Mouse (Mus musculus): ENCODE measurements around the gene Spic.
"Not testable (repeated sequence)": the region's sequence is repeated elsewhere in the genome, so short reads cannot be mapped to it uniquely, and the experiment has no call there.

Gene Spic

GRCm38 (mm10) chr10:88684925-88685324 is at the start of gene Spic:
Gene Spic (minus strand): TSS chr10:88685015.
- no peak for DNase-seq

GRCm38 (mm10) chr10:88732309-88732622 is 47.5 kb upstream of the Spic start:
- no peak for DNase-seq

DNA sequence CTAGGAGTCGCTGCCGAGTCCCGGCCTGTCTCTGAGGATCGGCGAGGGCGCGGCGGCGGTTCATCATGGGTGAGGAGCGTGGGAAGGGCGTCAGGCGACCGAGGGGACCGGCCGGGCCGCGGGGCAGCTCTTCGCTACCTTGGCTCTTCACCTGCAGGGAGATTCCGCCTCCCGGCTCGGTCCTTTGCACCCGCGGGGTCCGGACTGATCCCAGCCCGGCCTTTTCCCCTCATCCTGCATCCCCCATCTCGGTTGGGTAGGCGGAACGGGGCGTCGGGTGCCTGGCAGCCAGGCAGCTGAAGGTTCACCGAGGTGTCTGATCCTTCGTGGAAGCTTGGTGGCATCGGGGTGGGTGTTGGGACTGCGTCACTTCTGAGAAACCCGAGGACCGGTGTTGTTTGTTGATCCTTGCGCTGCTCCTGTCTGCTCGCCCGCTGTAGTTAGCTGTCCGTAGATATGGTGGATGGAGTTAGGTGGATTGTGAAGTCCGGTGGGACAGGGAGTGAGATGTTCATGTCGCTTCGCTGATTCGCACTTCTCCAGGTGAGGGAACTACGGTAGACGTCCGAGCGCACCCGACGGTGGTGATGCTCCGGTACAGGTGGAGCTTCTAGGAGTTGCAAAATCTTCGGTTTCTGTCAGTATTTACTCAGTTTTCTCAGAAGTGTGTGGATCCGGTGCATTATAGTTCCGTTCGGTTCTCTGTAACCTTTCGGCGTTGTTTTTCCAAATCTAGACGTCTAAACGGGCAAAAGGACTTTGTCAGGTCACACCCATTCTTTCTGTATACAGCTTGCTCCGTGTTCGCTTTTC is 46.9 kb upstream of the Spic start:
- DNase-seq = no peak

DNA sequence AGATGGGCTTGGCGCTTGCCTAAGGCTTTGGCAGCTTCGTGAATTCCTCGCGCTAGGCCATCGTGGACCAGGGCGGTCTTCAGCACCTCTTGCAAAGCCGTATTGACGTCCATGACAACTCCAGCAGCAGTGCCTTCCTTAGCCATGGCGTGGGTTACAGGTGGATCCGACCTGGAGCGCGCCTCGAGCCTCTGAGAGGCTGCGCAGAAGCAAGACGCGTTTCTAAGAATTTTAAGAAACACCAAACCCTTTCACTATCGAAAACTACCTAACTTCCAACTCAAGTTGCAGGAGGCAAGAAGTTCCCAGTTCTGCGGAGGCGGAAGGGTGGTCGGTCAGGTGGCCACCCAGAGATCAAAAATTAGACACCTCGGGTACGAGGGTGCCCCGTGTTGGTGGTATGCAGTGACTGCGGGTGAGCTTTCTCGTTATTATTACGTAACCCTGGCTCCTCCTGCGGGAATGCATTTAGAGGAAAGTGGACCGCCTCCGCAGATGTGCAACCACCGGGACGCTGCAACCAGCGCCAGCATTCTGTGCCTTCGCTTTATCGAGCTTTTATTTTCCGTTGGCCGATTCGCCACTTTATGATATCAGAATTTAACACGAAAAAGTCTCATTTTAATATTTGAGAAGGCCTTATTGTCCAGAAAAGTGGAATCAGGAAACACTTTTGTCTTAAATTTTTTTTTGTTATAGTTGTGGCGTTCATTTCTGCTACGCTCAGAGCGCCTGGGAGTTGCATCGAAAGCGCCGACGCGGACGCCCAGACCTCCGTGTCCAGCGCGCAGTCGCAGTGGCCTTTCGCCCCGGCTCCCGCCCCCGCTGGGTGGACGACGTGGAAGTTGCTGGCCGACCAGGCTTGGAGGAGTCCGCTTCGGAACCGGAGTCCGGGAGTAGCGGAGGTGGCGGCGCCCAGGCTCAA is 46.0 kb upstream of the Spic start, which contains the start of gene Arl1:
TSS of gene Arl1 (plus strand) at position 288 of the 925 bp plus-strand sequence.
- peak; percentile 95 for DNase-seq

DNA sequence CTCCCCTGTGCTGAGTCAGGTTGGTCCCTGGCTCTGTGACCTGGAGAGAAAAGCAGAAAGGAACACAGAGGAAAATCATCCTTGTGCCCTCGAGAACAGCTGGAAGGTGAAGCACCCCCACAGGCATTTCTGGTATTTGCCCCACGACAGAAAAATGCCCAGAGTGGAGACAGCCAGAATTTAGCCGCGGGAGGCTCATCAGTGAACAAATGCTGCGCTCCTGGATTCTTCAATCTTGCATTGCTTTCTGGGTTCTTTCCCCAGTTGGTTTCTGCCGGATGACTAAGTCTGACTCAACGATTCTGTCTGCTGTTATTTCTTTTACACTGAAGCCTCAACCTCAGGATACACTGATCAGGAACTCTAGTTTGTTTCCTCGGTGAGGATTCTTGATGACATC is 43.4 kb upstream of the Spic start:
- no peak for DNase-seq

DNA sequence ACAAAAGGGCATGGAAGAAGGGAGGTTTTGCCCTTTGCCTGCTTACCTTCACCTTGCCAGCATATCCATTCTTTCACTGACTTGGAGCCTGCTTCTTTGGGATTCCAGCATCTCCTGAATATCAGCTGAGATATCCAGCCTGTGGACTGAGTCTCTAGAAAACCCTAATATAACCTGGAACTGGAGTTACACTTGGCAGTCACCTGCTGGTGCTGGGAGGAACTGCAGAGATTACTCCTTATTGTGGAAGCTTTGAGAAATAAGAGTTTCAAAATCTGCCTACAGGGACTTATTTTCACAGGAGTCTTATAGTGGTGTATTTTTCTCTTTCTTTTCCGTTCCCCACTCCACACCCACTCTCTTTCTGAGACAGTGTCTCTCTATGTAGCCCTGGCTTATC is 42.3 kb upstream of the Spic start:
- peak in 1 of 2 experiments; percentile 55 for DNase-seq

DNA sequence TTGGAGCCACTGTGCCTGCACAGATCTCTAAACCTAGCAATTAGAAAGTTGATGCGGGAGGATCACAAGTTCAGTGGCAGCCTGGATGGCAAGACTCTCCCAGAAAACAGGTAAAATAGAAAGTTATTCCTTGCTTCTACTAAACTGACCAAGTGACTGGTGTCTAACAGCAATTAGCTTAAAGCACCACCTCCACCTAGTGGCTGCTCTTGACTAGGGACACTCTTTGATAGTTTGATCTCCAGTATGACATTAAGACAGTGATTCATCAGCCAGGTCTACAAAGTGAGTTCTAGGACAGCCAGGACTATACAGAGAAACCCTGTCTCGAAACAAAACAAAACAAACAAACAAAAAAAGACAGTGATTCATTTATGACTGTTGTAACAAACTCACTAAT is 40.5 kb upstream of the Spic start:
- DNase-seq = peak in 1 of 2 experiments; percentile 32

GRCm38 (mm10) chr10:88719618-88720017 is 34.8 kb upstream of the Spic start:
- DNase-seq = no peak

GRCm38 (mm10) chr10:88717756-88718025 is 32.9 kb upstream of the Spic start:
- DNase-seq = no peak

GRCm38 (mm10) chr10:88716986-88717755 is 32.4 kb upstream of the Spic start:
- peak in 1 of 2 experiments; percentile 27 for DNase-seq

GRCm38 (mm10) chr10:88715621-88716020 is 30.8 kb upstream of the Spic start:
- DNase-seq = no peak

- DNase-seq = no peak
Measured at GRCm38 (mm10) chr10:88714744-88715143, 29.9 kb upstream of the Spic start.

DNA sequence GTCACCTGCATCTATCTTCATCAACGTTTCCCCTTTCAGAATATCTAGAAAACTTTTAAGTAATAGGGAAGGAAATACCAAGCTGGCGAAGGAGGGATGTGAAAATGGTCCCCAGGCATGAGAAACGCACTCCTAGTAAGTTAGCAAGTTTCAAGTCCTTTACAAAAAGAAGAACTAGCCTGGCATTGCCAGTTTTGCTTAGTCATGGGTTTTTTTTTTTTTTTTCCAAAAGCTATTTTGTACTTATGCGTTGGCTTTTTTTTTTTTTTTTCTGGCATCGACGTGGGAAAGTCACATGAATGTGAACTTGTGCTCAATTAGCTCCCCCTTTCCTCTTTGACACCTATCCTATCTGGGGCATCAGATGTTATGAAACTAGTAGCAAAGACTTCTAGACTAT is 27.5 kb upstream of the Spic start:
- no peak for DNase-seq

DNA sequence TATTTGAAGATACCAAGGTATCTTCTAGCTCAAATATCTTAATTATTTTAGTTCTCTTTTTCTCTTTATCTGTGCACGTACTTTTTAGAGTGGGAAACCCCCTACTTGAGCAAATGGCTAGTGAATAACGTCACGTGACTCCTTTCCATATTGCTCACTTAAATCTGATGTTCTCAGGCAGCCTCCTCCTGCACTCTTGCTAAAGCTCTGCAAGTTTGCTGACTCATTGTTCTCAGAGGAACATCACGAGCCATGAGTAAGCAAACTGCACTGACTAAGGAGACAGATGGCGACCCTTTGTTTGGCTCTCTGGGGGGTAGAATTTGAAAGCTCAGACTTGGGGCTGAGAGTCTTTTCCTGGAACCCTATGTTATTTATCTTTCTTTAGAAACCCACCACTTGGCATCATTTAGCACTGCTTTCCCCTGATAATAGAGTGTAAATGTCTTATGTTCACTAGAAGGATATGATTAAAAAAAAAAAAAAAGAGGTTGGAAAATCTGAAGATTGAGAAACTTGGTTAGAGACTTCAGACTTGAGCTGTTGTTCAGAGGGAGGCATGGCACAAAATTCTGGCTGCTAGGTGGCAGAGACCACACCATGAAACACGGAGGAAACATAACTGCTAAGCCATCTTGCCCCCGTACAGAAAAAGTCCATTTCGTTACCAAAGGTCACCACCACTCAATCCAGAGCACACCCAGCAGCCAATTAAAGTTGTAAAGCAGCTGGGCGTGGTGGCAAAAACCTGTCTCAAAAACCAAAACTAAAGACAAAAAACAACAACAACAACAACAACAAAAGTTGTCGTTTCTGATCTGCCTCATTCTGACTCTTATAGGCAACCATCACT is 24.1 kb upstream of the Spic start:
- no peak for DNase-seq

- no peak for DNase-seq
Measured at GRCm38 (mm10) chr10:88700938-88701337, 16.1 kb upstream of the Spic start.

DNA sequence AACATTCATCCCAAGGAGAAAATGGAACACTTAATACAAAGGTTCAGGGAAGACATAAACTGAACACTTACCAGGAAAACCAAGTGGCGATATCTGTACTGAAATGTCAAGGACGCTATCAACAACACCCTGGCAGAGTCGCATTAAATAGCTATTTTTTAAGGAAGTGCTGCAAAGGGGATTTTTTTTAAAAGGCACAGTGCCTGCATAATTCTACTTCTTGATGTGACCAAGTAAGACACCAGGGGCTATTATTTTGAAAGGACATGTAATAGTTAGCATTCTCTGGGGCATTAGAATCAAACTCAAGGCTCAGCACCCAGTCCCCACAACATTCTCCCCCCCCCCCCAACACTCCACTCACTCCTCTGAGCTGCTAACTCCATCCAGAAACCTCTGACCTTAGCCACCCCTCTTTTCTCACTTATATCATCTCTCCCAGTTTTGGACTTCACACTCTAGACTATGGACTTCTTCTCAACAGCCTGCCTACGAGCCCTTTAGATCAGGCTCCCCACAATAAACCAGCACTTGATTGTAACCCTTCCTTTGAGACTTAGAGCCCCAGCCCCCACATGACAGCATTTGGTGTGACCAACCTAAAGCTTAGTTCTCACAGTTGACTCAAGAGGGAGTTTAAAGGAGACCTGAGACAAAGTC is 1.8 kb downstream of the Spic start:
- no peak for DNase-seq

DNA sequence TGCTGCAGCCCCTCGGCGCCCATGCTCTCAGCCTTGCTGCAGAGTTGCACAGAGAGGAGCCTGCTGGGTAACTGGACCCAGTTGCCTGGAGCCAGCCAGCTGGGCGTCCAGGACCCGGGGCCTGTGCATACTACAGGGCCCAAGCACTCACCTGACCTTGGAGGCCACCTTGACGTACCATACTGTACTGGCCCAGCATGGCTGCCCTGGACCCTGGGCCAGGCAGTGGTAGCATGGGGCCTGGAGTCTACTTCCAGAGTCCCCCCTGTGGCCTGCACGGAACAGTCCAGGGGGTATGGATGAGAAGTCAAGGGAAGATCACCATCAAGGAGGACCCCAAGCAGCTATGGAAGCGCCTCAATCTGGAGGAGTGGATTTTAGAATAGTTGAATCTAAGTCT is 12.0 kb downstream of the Spic start:
- DNase-seq = no peak

- no peak for DNase-seq
Measured at GRCm38 (mm10) chr10:88672123-88672522, 12.7 kb downstream of the Spic start.

DNA sequence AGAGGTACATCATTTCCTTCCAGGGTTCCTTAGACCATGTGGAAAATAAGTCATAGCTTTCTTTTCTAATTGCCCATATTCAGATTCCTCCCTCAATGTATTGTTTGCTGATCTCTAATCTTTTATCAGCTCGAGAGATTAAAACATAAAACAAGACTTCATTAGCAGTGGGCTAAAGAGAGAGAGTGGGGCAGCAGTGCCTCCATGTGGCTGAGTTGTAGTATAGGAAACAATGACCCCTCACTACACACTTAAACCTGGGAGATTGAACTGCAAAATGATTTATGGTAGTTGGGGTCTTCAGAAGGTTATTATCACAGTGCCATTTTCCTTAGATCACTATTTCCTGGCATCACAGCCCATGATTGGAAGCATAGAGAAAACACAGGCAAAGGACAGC is 15.1 kb downstream of the Spic start:
- peak in 1 of 2 experiments; percentile 17 for DNase-seq

GRCm38 (mm10) chr10:88663856-88664255 is 21.0 kb downstream of the Spic start:
- DNase-seq = not testable (repeated sequence)

DNA sequence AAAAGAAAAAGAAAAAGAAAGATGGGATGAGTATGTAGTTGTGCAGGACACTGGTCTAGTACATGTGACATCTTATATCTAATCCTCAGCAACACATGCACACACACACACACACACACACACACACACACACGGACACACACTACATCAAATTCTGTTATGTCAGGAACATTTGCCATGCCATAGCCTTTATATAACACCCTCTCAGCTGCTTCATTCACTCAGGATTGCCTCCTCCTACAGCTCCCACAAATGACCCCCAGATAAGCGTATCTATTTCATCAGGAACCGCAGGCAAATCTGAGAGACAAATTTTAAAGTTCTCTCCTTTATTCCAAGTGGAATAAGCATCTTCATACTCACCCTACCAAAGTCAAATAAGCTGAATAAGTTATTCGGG is 25.9 kb downstream of the Spic start:
- DNase-seq = no peak

DNA sequence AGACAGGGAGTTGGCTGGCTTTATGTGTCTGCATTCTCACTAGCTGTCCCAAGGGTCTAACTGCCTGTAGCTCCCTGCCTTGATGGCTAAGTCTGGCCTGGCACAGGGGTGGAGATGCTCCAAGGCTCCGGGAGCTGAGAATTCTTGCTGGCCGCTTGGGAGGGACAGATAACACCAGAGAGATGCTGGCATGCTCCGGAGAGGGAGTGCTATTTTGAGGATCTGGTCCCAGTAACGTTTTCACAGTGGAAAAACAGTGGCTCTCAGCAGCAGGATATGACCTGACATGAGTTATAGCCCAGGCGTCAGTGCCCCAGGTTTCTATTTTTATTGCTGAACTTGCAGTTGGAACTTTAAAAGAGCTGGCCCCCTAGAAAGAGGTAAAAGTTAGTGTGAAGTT is 39.4 kb downstream of the Spic start:
- no peak for DNase-seq
